Mouse (Mus musculus) adrenal gland, postnatal 25 days (tissue): Measurements from ENCODE around the gene Arid3a. TPM values are rescaled to one million over a fixed set of nuclear protein-coding genes. Genes with fewer than 3 reads are reported as not detected.

Source experiments
- DNase-seq: peaks from one replicate; pipeline ENCODE4 v3.0.0; 2021; ENCODE audit warnings: mixed read lengths
- total RNA-seq: library from RNA; stranded (reverse); gene quantifications from 2 replicates; pipeline ENCODE4 v1.2.3, GENCODE M21; 2021

Gene Arid3a
- total RNA-seq, 1 experiment from 2014 or later, result 5.2 TPM

DNA sequence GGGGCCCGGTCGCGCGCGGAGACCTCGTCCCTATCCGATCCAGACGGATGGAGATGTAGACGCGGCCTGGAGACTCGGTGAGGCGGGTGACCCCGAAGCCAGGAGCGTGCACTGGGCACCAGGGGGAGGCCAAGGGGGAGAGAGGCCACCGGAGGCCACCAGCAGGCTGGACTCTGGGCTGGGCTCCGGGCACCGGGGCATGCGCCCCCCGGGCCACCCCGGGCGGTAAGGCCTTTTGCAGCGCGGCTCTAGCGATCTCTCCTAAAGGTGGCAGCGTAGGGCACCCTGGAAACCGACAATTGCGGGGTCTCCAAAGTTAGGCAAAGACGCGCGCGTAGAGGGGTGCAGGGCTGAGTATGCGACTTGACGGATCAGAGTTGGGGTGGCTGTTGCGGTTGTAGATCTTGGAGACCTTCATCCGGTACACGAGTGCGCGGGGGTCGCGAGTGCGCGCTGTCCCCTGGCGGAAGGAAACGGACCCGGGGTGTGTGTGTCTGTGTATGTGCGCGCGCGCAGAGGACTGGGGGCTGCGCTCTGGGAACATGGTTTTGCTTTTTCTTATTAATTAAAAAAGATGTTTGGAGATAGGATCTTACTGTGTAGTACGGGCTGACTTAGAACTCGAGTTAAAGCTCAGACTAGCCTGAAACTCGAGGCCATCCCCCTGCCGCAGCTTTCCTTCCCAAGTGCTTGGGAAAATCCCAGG lies 634 bp downstream of the Arid3a start:
- DNase-seq, result peak; percentile 49

- DNase-seq, result peak; percentile 45
Measured at GRCm38 (mm10) chr10:79928030-79928694, 1.3 kb downstream of the Arid3a start.

DNA sequence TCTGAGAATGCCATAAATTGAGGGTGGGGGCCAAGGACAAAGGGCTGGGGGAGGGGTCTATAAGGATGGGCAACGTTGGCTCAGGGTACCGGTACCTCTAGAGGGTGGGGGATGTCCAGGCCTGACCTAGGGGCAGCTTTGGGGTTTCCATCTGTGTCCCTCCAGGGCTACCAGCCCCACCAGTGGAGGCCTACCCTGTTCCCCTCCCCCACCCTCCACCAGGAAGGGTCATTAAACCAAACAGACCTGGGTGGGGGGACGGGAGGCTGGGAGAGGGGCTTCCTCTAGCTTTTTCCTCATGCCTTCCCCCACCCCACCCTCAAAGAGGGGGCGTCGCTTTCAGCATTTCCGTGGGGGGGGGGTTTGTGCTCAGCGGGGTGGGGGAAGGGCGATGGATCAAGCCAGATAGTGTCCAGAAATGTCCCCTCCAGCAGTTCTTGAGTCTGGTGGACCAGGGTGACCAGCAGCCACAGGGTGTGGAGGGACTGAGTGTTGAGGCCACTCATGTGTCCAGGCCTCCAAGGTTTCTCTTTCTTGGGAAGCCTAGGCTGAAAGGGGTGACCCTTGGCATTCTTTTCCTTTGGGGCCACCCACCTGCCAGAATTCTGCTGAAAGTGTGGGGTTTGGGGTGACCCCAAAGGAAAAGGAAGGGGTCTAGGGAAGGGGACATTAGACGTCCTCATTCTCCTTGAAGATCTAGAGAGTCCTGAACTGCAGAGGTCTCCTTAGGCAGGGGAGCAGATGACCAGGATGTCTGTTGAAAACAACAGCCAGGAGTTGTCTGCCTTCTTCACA lies 2.3 kb downstream of the Arid3a start:
- DNase-seq, result no peak

- no peak for DNase-seq
Measured at GRCm38 (mm10) chr10:79929967-79930825, 3.4 kb downstream of the Arid3a start.

- no peak for DNase-seq
Measured at GRCm38 (mm10) chr10:79930826-79931186, 4.0 kb downstream of the Arid3a start.

DNA sequence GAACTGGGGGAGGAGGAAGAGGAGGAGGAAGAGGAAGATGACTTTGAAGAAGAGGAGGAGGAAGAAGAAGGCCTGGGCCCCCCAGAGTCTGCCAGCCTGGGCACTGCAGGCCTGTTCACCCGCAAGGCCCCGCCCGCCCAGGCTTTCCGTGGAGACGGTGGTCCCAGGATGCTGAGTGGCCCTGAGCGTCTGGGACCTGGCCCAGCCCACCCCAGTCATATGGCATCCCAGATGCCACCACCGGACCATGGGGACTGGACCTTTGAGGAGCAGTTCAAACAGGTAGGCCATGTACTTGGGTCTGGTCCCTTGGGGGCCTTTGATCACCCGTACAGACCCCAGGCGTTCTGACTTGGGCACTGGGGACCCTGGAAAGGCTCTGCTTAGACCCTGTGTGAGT lies 5.0 kb downstream of the Arid3a start:
- no peak for DNase-seq

DNA sequence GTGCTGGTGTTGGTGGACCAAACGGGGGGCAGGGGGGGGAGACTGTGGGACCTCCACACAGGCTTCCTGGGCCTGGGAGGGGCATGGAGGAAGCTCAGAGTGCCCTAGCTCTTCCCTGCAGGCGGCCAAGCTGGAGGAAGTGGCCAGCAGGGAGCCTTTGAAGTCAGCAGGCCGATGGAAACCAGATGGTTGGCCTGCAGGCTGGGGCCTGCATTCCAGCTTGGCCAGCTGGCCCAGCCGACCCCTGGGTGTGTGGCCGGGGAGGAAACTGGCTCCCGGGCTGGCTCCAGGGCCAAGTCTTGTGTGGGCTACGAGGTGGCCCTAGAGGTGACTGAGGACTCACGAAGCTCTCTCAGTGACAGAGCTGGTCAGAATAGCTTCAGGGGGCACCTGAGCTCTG lies 5.9 kb downstream of the Arid3a start:
- peak; percentile 35 for DNase-seq

GRCm38 (mm10) chr10:79933145-79933679 lies 6.4 kb downstream of the Arid3a start:
- DNase-seq, result no peak

- DNase-seq, result no peak
Measured at GRCm38 (mm10) chr10:79933861-79934260, 7.0 kb downstream of the Arid3a start.

GRCm38 (mm10) chr10:79934272-79934721 lies 7.5 kb downstream of the Arid3a start:
- DNase-seq, result peak; percentile 74

DNA sequence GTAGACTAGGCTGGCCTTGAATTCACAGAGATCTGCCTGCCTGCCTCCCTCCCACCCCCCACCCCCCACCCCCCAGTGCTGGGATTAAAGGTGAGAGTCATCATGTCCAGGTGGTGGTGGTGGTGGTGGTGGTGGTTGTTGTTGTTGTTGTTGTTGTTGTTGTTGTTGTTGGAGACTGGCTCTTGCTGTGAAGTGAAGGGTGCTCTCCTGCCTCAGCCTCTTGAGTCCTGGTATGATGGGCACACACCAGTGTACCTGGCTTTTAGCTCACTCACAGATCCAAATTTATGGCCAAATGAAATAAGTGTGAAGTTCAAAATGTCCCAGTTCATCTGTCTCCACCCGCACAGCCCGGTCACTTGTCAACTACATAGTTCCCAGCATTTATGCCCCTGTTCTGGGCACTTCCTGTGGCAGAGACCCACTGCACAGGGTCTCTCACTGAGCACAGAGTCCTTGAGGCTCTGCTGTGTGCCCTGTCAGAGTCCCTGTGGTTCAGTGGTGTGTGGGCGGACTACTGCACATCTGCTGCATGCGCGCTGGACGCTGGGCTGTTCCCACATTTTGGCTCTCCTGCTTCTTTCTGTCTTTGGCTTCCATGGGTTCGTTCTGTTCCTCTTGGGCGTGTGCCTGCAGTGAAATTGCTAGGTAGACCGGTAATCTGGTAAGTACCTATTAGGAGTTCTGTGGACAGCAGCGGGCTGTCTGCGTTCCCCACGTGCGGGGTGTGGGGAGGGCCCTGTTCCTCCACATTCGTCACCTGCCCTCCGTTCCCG lies 8.1 kb downstream of the Arid3a start:
- DNase-seq, result no peak

- DNase-seq, result no peak
Measured at GRCm38 (mm10) chr10:79936284-79936910, 9.6 kb downstream of the Arid3a start.

GRCm38 (mm10) chr10:79936911-79937441 lies 10.1 kb downstream of the Arid3a start:
- DNase-seq, result peak; percentile 91

- DNase-seq, result no peak
Measured at GRCm38 (mm10) chr10:79937775-79938526, 11.1 kb downstream of the Arid3a start.

- no peak for DNase-seq
Measured at GRCm38 (mm10) chr10:79940749-79941148, 13.9 kb downstream of the Arid3a start.

DNA sequence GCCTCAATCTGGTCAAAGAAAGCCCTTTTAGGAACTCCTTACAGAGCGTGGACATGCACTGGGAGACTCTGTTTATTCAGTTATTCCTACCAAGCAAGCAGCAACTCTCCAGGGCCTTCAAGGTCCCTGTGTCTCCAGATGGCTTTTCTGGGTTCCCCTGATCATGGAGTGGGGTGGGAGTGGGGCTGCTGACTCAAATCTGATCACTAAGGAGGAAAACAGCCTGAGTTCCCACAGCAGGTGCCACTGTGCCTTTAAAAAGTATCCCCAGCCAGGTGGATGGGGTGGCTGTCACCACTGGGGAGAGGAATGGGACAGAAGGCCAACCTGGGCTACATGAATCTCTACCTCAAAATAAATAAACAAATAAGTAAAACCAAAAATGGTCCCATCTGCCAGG lies 16.1 kb downstream of the Arid3a start:
- DNase-seq, result no peak

GRCm38 (mm10) chr10:79943471-79943901 lies 16.6 kb downstream of the Arid3a start:
- no peak for DNase-seq

- DNase-seq, result no peak
Measured at GRCm38 (mm10) chr10:79945507-79946234, 18.8 kb downstream of the Arid3a start.
